Mouse (Mus musculus) kidney, adult 8-10 months (tissue): ENCODE results near the gene Olfr944.

Experiments
- DNase-seq, 2 experiments: peaks; one replicate each; pipeline ENCODE4 v3.0.0; 2022

Gene Olfr944

GRCm38 (mm10) chr9:39201620-39202019 is at the start of gene Olfr944:
Olfr944 (plus strand) TSS chr9:39201920.
- DNase-seq: no peak

- no peak for DNase-seq
Observed at GRCm38 (mm10) chr9:39152401-39152800, 49.3 kb upstream of the Olfr944 start.

- no peak for DNase-seq
Observed at GRCm38 (mm10) chr9:39166004-39166403, 35.7 kb upstream of the Olfr944 start, which contains the start of gene Olfr943. Olfr943 (plus strand) TSS chr9:39166304.

GRCm38 (mm10) chr9:39249894-39250293 is 48.2 kb downstream of the Olfr944 start, which contains the start of gene Olfr1537:
Olfr1537 (minus strand) TSS chr9:39249994.
- DNase-seq: no peak
